Mouse (Mus musculus): ENCODE measurements around the gene Camk1d.

- TF ChIP-seq CTCF (IDR thresholded peaks at IDR 0.05; ENCODE audit: low read depth) (no peak), EP300 (optimal IDR thresholded peaks at IDR 0.05) (no peak)
These were observed 4.4 kb downstream of the Camk1d start for GRCm38 (mm10) chr2:5709911-5710310.
